Mouse (Mus musculus): ENCODE data around the gene Zfp691. TPM values are rescaled to one million over a fixed set of nuclear protein-coding genes. Genes with fewer than 3 reads are reported as not detected.

The Zfp691 gene
- polyA plus RNA-seq, 1 experiment from 2014 or later: 9.5 TPM

- H3K9ac ChIP-seq (replicated peaks; ENCODE audit: low read length): no peak overlapping the region
- WGBS: 72% methylated on average over 5 of the region's 5 CpGs
These were observed 26.6 kb downstream of the Zfp691 start for GRCm38 (mm10) chr4:119147347-119147746.

GRCm38 (mm10) chr4:119146816-119147215 lies 27.2 kb downstream of the Zfp691 start:
- H3K4me2 ChIP-seq (replicated peaks; ENCODE audit: low read depth, low read length): no peak overlapping the region
- no peak overlapping the region for H3K4me3 ChIP-seq (ENCODE audit: low read length)
- H3K4me1 ChIP-seq (ENCODE audit: insufficient read depth, low read length): no peaks in the 10 kb centered on the region
- H3K27ac ChIP-seq (ENCODE audit: low read length): no peak overlapping the region
- no peaks in the 10 kb centered on the region for H3K36me3 ChIP-seq (ENCODE audit: insufficient read depth, low read length)
- no peak for ATAC-seq (ENCODE audit: low FRiP score, low TSS enrichment)
- no peaks in the 10 kb centered on the region for H3K9me3 ChIP-seq (ENCODE audit: low read length)
- H3K27me3 ChIP-seq (ENCODE audit: insufficient read depth, low read length): no peaks in the 10 kb centered on the region
- H3K9ac ChIP-seq (replicated peaks; ENCODE audit: low read length): no peak overlapping the region
- WGBS: 86% methylated on average over 7 of the region's 7 CpGs

More at GRCm38 (mm10) chr4:119147347-119147746, 26.6 kb downstream of the Zfp691 start:
- no peaks in the 10 kb centered on the region for H3K27me3 ChIP-seq (ENCODE audit: insufficient read depth, low read length)
- ATAC-seq (ENCODE audit: low FRiP score, low TSS enrichment): no peak
- no peaks in the 10 kb centered on the region for H3K9me3 ChIP-seq (ENCODE audit: low read length)
- H3K36me3 ChIP-seq (ENCODE audit: insufficient read depth, low read length): no peaks in the 10 kb centered on the region
- H3K27ac ChIP-seq (ENCODE audit: low read length): no peak overlapping the region
- no peaks in the 10 kb centered on the region for H3K4me1 ChIP-seq (ENCODE audit: insufficient read depth, low read length)
- H3K4me2 ChIP-seq (replicated peaks; ENCODE audit: low read depth, low read length): no peak overlapping the region
- no peak overlapping the region for H3K4me3 ChIP-seq (ENCODE audit: low read length)

GRCm38 (mm10) chr4:119142230-119142871 lies 31.6 kb downstream of the Zfp691 start:
- H3K27ac ChIP-seq (ENCODE audit: low read length): no peak overlapping the region
- WGBS: 20% methylated on average over 24 of the region's 24 CpGs
- peaks cover 2% of the 10 kb centered on the region; the same call in 1 of the 2 replicates for H3K36me3 ChIP-seq (ENCODE audit: insufficient read depth, low read length)
- no peaks in the 10 kb centered on the region for H3K27me3 ChIP-seq (ENCODE audit: insufficient read depth, low read length)
- H3K9me3 ChIP-seq (ENCODE audit: low read length): no peaks in the 10 kb centered on the region
- peak; percentile 58; the same call in 1 of the 2 replicates for ATAC-seq (ENCODE audit: low FRiP score, low TSS enrichment)
- H3K9ac ChIP-seq (replicated peaks; ENCODE audit: low read length): no peak overlapping the region
- H3K4me1 ChIP-seq (ENCODE audit: insufficient read depth, low read length): peaks cover 9% of the 10 kb centered on the region; the same call in 1 of the 2 replicates
- peak overlapping the region; percentile 43 for H3K4me2 ChIP-seq (replicated peaks; ENCODE audit: low read depth, low read length)
- H3K4me3 ChIP-seq (ENCODE audit: low read length): peak overlapping the region; percentile 18

GRCm38 (mm10) chr4:119141191-119141590 lies 32.8 kb downstream of the Zfp691 start:
- WGBS: 62% methylated on average over 10 of the region's 10 CpGs
- peaks cover 14% of the 10 kb centered on the region for H3K36me3 ChIP-seq (ENCODE audit: insufficient read depth, low read length)
- no peak overlapping the region for H3K4me3 ChIP-seq (ENCODE audit: low read length)
- H3K9ac ChIP-seq (replicated peaks; ENCODE audit: low read length): no peak overlapping the region
- peaks cover 9% of the 10 kb centered on the region; the same call in 1 of the 2 replicates for H3K4me1 ChIP-seq (ENCODE audit: insufficient read depth, low read length)
- no peak for ATAC-seq (ENCODE audit: low FRiP score, low TSS enrichment)
- H3K4me2 ChIP-seq (replicated peaks; ENCODE audit: low read depth, low read length): no peak overlapping the region
- H3K9me3 ChIP-seq (ENCODE audit: low read length): no peaks in the 10 kb centered on the region
- no peaks in the 10 kb centered on the region for H3K27me3 ChIP-seq (ENCODE audit: insufficient read depth, low read length)
- no peak overlapping the region for H3K27ac ChIP-seq (ENCODE audit: low read length)

- WGBS: 55% methylated on average over 3 of the region's 3 CpGs
- peaks cover 24% of the 10 kb centered on the region for H3K36me3 ChIP-seq (ENCODE audit: insufficient read depth, low read length)
- H3K27ac ChIP-seq (ENCODE audit: low read length): no peak overlapping the region
- H3K4me1 ChIP-seq (ENCODE audit: insufficient read depth, low read length): peaks cover 9% of the 10 kb centered on the region; the same call in 1 of the 2 replicates
- no peak overlapping the region for H3K4me2 ChIP-seq (replicated peaks; ENCODE audit: low read depth, low read length)
- H3K4me3 ChIP-seq (ENCODE audit: low read length): no peak overlapping the region
- H3K27me3 ChIP-seq (ENCODE audit: insufficient read depth, low read length): no peaks in the 10 kb centered on the region
- no peak for ATAC-seq (ENCODE audit: low FRiP score, low TSS enrichment)
- no peak overlapping the region for H3K9ac ChIP-seq (replicated peaks; ENCODE audit: low read length)
- no peaks in the 10 kb centered on the region for H3K9me3 ChIP-seq (ENCODE audit: low read length)
These were observed 33.9 kb downstream of the Zfp691 start for GRCm38 (mm10) chr4:119140126-119140525.

- Histone ChIP-seq H3K4me3 (ENCODE audit: low read length) (no peak overlapping the region), H3K4me2 (replicated peaks; ENCODE audit: low read depth, low read length) (peak overlapping the region; percentile 50), H3K9ac (replicated peaks; ENCODE audit: low read length) (no peak overlapping the region), H3K36me3 (ENCODE audit: insufficient read depth, low read length) (peaks cover 37% of the 10 kb centered on the region), H3K27me3 (ENCODE audit: insufficient read depth, low read length) (no peaks in the 10 kb centered on the region), H3K9me3 (ENCODE audit: low read length) (no peaks in the 10 kb centered on the region), H3K27ac (ENCODE audit: low read length) (no peak overlapping the region), H3K4me1 (ENCODE audit: insufficient read depth, low read length) (peaks cover 9% of the 10 kb centered on the region; the same call in 1 of the 2 replicates)
- WGBS: 64% methylated on average over 8 of the region's 8 CpGs
- no peak for ATAC-seq (ENCODE audit: low FRiP score, low TSS enrichment)
These were observed 35.2 kb downstream of the Zfp691 start for GRCm38 (mm10) chr4:119138776-119139175.

GRCm38 (mm10) chr4:119138171-119138570 lies 35.8 kb downstream of the Zfp691 start:
- Histone ChIP-seq H3K27me3 (ENCODE audit: insufficient read depth, low read length) (no peaks in the 10 kb centered on the region), H3K9ac (replicated peaks; ENCODE audit: low read length) (peak overlapping the region; percentile 61), H3K4me2 (replicated peaks; ENCODE audit: low read depth, low read length) (peak overlapping the region; percentile 50), H3K4me1 (ENCODE audit: insufficient read depth, low read length) (peaks cover 9% of the 10 kb centered on the region; the same call in 1 of the 2 replicates), H3K9me3 (ENCODE audit: low read length) (no peaks in the 10 kb centered on the region), H3K4me3 (ENCODE audit: low read length) (peak overlapping the region; percentile 24; the same call in 1 of the 2 replicates), H3K36me3 (ENCODE audit: insufficient read depth, low read length) (peaks cover 43% of the 10 kb centered on the region), H3K27ac (ENCODE audit: low read length) (peak overlapping the region; percentile 69)
- peak; percentile 91 for ATAC-seq (ENCODE audit: low FRiP score, low TSS enrichment)
- 11% methylated on average over 18 of the region's 18 CpGs for WGBS

GRCm38 (mm10) chr4:119137313-119137712 lies 36.7 kb downstream of the Zfp691 start:
- H3K36me3 ChIP-seq (ENCODE audit: insufficient read depth, low read length): peaks cover 52% of the 10 kb centered on the region
- H3K4me3 ChIP-seq (ENCODE audit: low read length): no peak overlapping the region
- H3K4me2 ChIP-seq (replicated peaks; ENCODE audit: low read depth, low read length): no peak overlapping the region
- peaks cover 9% of the 10 kb centered on the region; the same call in 1 of the 2 replicates for H3K4me1 ChIP-seq (ENCODE audit: insufficient read depth, low read length)
- no peak overlapping the region for H3K27ac ChIP-seq (ENCODE audit: low read length)
- ATAC-seq (ENCODE audit: low FRiP score, low TSS enrichment): no peak
- 81% methylated on average over 8 of the region's 8 CpGs for WGBS
- no peaks in the 10 kb centered on the region for H3K27me3 ChIP-seq (ENCODE audit: insufficient read depth, low read length)
- no peaks in the 10 kb centered on the region for H3K9me3 ChIP-seq (ENCODE audit: low read length)
- no peak overlapping the region for H3K9ac ChIP-seq (replicated peaks; ENCODE audit: low read length)

- Histone ChIP-seq H3K4me2 (replicated peaks; ENCODE audit: low read depth, low read length) (no peak overlapping the region), H3K36me3 (ENCODE audit: insufficient read depth, low read length) (peaks cover 60% of the 10 kb centered on the region), H3K4me3 (ENCODE audit: low read length) (no peak overlapping the region)
These were observed 40.1 kb downstream of the Zfp691 start for GRCm38 (mm10) chr4:119133860-119134259.

GRCm38 (mm10) chr4:119133306-119133705 lies 40.7 kb downstream of the Zfp691 start:
- Histone ChIP-seq H3K4me1 (ENCODE audit: insufficient read depth, low read length) (peaks cover 5% of the 10 kb centered on the region; the same call in 1 of the 2 replicates), H3K4me3 (ENCODE audit: low read length) (no peak overlapping the region), H3K9ac (replicated peaks; ENCODE audit: low read length) (no peak overlapping the region), H3K36me3 (ENCODE audit: insufficient read depth, low read length) (peaks cover 63% of the 10 kb centered on the region), H3K4me2 (replicated peaks; ENCODE audit: low read depth, low read length) (no peak overlapping the region), H3K9me3 (ENCODE audit: low read length) (no peaks in the 10 kb centered on the region), H3K27ac (ENCODE audit: low read length) (no peak overlapping the region), H3K27me3 (ENCODE audit: insufficient read depth, low read length) (no peaks in the 10 kb centered on the region)
- ATAC-seq (ENCODE audit: low FRiP score, low TSS enrichment): no peak
- 85% methylated on average over 13 of the region's 13 CpGs for WGBS

More at GRCm38 (mm10) chr4:119133860-119134259, 40.1 kb downstream of the Zfp691 start:
- peaks cover 9% of the 10 kb centered on the region; the same call in 1 of the 2 replicates for H3K4me1 ChIP-seq (ENCODE audit: insufficient read depth, low read length)
- no peaks in the 10 kb centered on the region for H3K27me3 ChIP-seq (ENCODE audit: insufficient read depth, low read length)
- 89% methylated on average over 13 of the region's 13 CpGs for WGBS
- H3K9me3 ChIP-seq (ENCODE audit: low read length): no peaks in the 10 kb centered on the region
- H3K9ac ChIP-seq (replicated peaks; ENCODE audit: low read length): no peak overlapping the region
- H3K27ac ChIP-seq (ENCODE audit: low read length): no peak overlapping the region
- no peak for ATAC-seq (ENCODE audit: low FRiP score, low TSS enrichment)
